Mouse (Mus musculus): Measurements from ENCODE around the gene Hsph1. TPM values are rescaled to one million over a fixed set of nuclear protein-coding genes. Genes with fewer than 3 reads are reported as not detected.

The Hsph1 gene
- polyA plus RNA-seq, 1 experiment from 2014 or later, result 105 TPM

- no peak for ATAC-seq (ENCODE audit: low FRiP score, low read depth)
- no peak overlapping the region for H3K9ac ChIP-seq (replicated peaks)
- WGBS, result 69% methylated on average over 8 of the region's 8 CpGs
- H3K4me1 ChIP-seq, result no peaks in the 10 kb centered on the region
- H3K36me3 ChIP-seq, result no peaks in the 10 kb centered on the region
- H3K4me3 ChIP-seq, result no peak overlapping the region
- H3K27ac ChIP-seq (replicated peaks), result peak overlapping the region; percentile 2; the same call in 1 of the 2 replicates
- H3K4me2 ChIP-seq (replicated peaks), result no peak overlapping the region
- no peaks in the 10 kb centered on the region for H3K27me3 ChIP-seq
- H3K9me3 ChIP-seq, result no peaks in the 10 kb centered on the region
Measured at GRCm38 (mm10) chr5:149584154-149584655, 52.0 kb downstream of the Hsph1 start.

- Histone ChIP-seq H3K9me3 (no peaks in the 10 kb centered on the region), H3K4me2 (replicated peaks) (no peak overlapping the region), H3K27ac (replicated peaks) (0 out of 2 replicates have a peak overlapping the region, but pooled peaks have one; percentile 2), H3K9ac (replicated peaks) (no peak overlapping the region), H3K27me3 (peaks cover 1% of the 10 kb centered on the region; the same call in 1 of the 2 replicates), H3K36me3 (no peaks in the 10 kb centered on the region), H3K4me3 (no peak overlapping the region), H3K4me1 (no peaks in the 10 kb centered on the region)
- WGBS, result 34% methylated on average over 8 of the region's 8 CpGs
- no peak for ATAC-seq (ENCODE audit: low FRiP score, low read depth)
Measured at GRCm38 (mm10) chr5:149583507-149583906, 52.7 kb downstream of the Hsph1 start.

- H3K27me3 ChIP-seq, result peaks cover 3% of the 10 kb centered on the region; the same call in 1 of the 2 replicates
- H3K4me3 ChIP-seq, result no peak overlapping the region
- no peak overlapping the region for H3K9ac ChIP-seq (replicated peaks)
- ATAC-seq (ENCODE audit: low FRiP score, low read depth), result no peak
- peaks cover 2% of the 10 kb centered on the region; the same call in 1 of the 2 replicates for H3K4me1 ChIP-seq
- no peak overlapping the region for H3K27ac ChIP-seq (replicated peaks)
- no peak overlapping the region for H3K4me2 ChIP-seq (replicated peaks)
- 66% methylated on average over 5 of the region's 5 CpGs for WGBS
- H3K36me3 ChIP-seq, result no peaks in the 10 kb centered on the region
- no peaks in the 10 kb centered on the region for H3K9me3 ChIP-seq
Measured at GRCm38 (mm10) chr5:149582642-149583262, 53.4 kb downstream of the Hsph1 start.

- peak overlapping the region; percentile 49; the same call in 1 of the 2 replicates for H3K27ac ChIP-seq (replicated peaks)
- 25% methylated on average over 10 of the region's 10 CpGs for WGBS
- peaks cover 14% of the 10 kb centered on the region for H3K4me1 ChIP-seq
- ATAC-seq (ENCODE audit: low FRiP score, low read depth), result 0 out of 2 replicates have a peak, but pooled peaks have one; percentile 23
- no peak overlapping the region for H3K9ac ChIP-seq (replicated peaks)
- no peak overlapping the region for H3K4me2 ChIP-seq (replicated peaks)
- H3K27me3 ChIP-seq, result peaks cover 3% of the 10 kb centered on the region; the same call in 1 of the 2 replicates
- no peaks in the 10 kb centered on the region for H3K9me3 ChIP-seq
- H3K36me3 ChIP-seq, result no peaks in the 10 kb centered on the region
- H3K4me3 ChIP-seq, result no peak overlapping the region
Measured at GRCm38 (mm10) chr5:149577449-149577848, 58.7 kb downstream of the Hsph1 start.

GRCm38 (mm10) chr5:149576977-149577376 is 59.2 kb downstream of the Hsph1 start:
- no peak for ATAC-seq (ENCODE audit: low FRiP score, low read depth)
- Histone ChIP-seq H3K27ac (replicated peaks) (peak overlapping the region; percentile 49; the same call in 1 of the 2 replicates), H3K9ac (replicated peaks) (no peak overlapping the region), H3K4me1 (peaks cover 14% of the 10 kb centered on the region), H3K4me2 (replicated peaks) (no peak overlapping the region), H3K36me3 (no peaks in the 10 kb centered on the region), H3K4me3 (no peak overlapping the region), H3K9me3 (no peaks in the 10 kb centered on the region), H3K27me3 (peaks cover 3% of the 10 kb centered on the region; the same call in 1 of the 2 replicates)
- 53% methylated on average over 10 of the region's 10 CpGs for WGBS

GRCm38 (mm10) chr5:149568993-149569392 is 67.2 kb downstream of the Hsph1 start:
- ATAC-seq (ENCODE audit: low FRiP score, low read depth), result no peak
- Histone ChIP-seq H3K9me3 (no peaks in the 10 kb centered on the region), H3K4me3 (no peak overlapping the region), H3K27ac (replicated peaks) (no peak overlapping the region), H3K4me1 (peaks cover 9% of the 10 kb centered on the region), H3K9ac (replicated peaks) (no peak overlapping the region), H3K27me3 (no peaks in the 10 kb centered on the region), H3K36me3 (no peaks in the 10 kb centered on the region), H3K4me2 (replicated peaks) (no peak overlapping the region)
- 80% methylated on average over 13 of the region's 13 CpGs for WGBS

GRCm38 (mm10) chr5:149566957-149567356 is 69.2 kb downstream of the Hsph1 start:
- H3K27ac ChIP-seq (replicated peaks), result no peak overlapping the region
- H3K36me3 ChIP-seq, result no peaks in the 10 kb centered on the region
- peaks cover 9% of the 10 kb centered on the region for H3K4me1 ChIP-seq
- H3K9ac ChIP-seq (replicated peaks), result no peak overlapping the region
- no peak overlapping the region for H3K4me3 ChIP-seq
- H3K4me2 ChIP-seq (replicated peaks), result no peak overlapping the region
- WGBS, result 86% methylated on average over 5 of the region's 5 CpGs
- no peak for ATAC-seq (ENCODE audit: low FRiP score, low read depth)
- H3K9me3 ChIP-seq, result no peaks in the 10 kb centered on the region
- no peaks in the 10 kb centered on the region for H3K27me3 ChIP-seq

GRCm38 (mm10) chr5:149566026-149566425 is 70.2 kb downstream of the Hsph1 start:
- no peak for ATAC-seq (ENCODE audit: low FRiP score, low read depth)
- Histone ChIP-seq H3K36me3 (no peaks in the 10 kb centered on the region), H3K4me2 (replicated peaks) (no peak overlapping the region), H3K4me3 (no peak overlapping the region), H3K9ac (replicated peaks) (no peak overlapping the region), H3K9me3 (no peaks in the 10 kb centered on the region), H3K27me3 (no peaks in the 10 kb centered on the region), H3K27ac (replicated peaks) (no peak overlapping the region), H3K4me1 (peaks cover 18% of the 10 kb centered on the region)
- WGBS, result 40% methylated on average over 11 of the region's 11 CpGs

Other genes starting within 250 kb of the Hsph1 start
- gene Medag, start 224.6 kb downstream of the Hsph1 start, polyA plus RNA-seq (2016; fragmentation: Nextera tagmentation; extraction: Ambion mirVana), result 1.0 and 1.1 TPM in 2 replicates
- 1.1 and 1.7 TPM in 2 replicates for gene Tex26, start 196.7 kb downstream of the Hsph1 start, polyA plus RNA-seq (2016; fragmentation: Nextera tagmentation; extraction: Ambion mirVana)
- 0.08 and 0.10 TPM in 2 replicates for gene Wdr95, start 107.7 kb downstream of the Hsph1 start, polyA plus RNA-seq (2016; fragmentation: Nextera tagmentation; extraction: Ambion mirVana)
- gene B3glct, start 41.9 kb upstream of the Hsph1 start, polyA plus RNA-seq (2016; fragmentation: Nextera tagmentation; extraction: Ambion mirVana), result 15.2 and 16.0 TPM in 2 replicates

All from midbrain, embryonic 12.5 days (tissue).